Mouse (Mus musculus) thymus, adult 2 months (tissue): ENCODE measurements around the gene Dexi.

ENCODE experiments used
- CTCF ChIP-seq: fragments of 200-500 bp; IDR thresholded peaks from 2 replicates; pipeline ENCODE4 v1.5.1; 2012; ENCODE audit warnings: mild to moderate bottlenecking, control low read depth, low read length, moderate library complexity, borderline replicate concordance; ENCODE audit not compliant: control insufficient read depth, poor library complexity, insufficient read depth; ENCODE audit errors: extremely low read depth
- POLR2A ChIP-seq: fragments of 200-500 bp; IDR thresholded peaks from 2 replicates; pipeline ENCODE4 v1.6.1; 2012; ENCODE audit warnings: mild to moderate bottlenecking, low read length, control low read depth, moderate library complexity; ENCODE audit not compliant: control insufficient read depth, poor library complexity, insufficient read depth; ENCODE audit errors: extremely low read depth

GRCm38 (mm10) chr16:10479857-10480256 lies 63.0 kb downstream of the Dexi start, which contains the start of gene Ciita:
- TF ChIP-seq CTCF: no peak
- no peak for TF ChIP-seq POLR2A
